Mouse (Mus musculus) midbrain, embryonic 15.5 days (tissue): ENCODE results near the gene 0610012G03Rik. TPM values are rescaled to one million over a fixed set of nuclear protein-coding genes. Genes with fewer than 3 reads are reported as not detected.

Experiments
- ATAC-seq: fragments of 200-750 bp; cut with Nextera tagmentation; replicated peaks from 2 replicates; pipeline ENCODE4 v1.8.0; 2017; ENCODE audit warnings: moderate TSS enrichment
- H3K27ac ChIP-seq: fragments of 300-500 bp; sonication (generic); 2 replicates; pipeline ENCODE4 v1.5.1; 2015; ENCODE audit warnings: mild to moderate bottlenecking, inconsistent platforms
- H3K27me3 ChIP-seq: fragments of 300-500 bp; sonication (generic); replicated peaks from 2 replicates; pipeline ENCODE4 v1.6.1; 2015; ENCODE audit warnings: inconsistent platforms
- H3K36me3 ChIP-seq: fragments of 300-500 bp; sonication (generic); replicated peaks from 2 replicates; pipeline ENCODE4 v1.6.1; 2015; ENCODE audit warnings: inconsistent platforms
- H3K4me1 ChIP-seq: fragments of 300-500 bp; sonication (generic); 2 replicates; pipeline ENCODE4 v1.6.1; 2015; ENCODE audit warnings: inconsistent platforms
- H3K4me2 ChIP-seq: fragments of 300-500 bp; sonication (generic); 2 replicates; pipeline ENCODE4 v1.6.1; 2015; ENCODE audit warnings: inconsistent platforms, mild to moderate bottlenecking, moderate library complexity
- H3K4me3 ChIP-seq: fragments of 300-500 bp; sonication (generic); 2 replicates; pipeline ENCODE4 v1.5.1; 2015; ENCODE audit warnings: mild to moderate bottlenecking, inconsistent platforms
- H3K9ac ChIP-seq: fragments of 300-500 bp; sonication (generic); 2 replicates; pipeline ENCODE4 v1.6.1; 2015; ENCODE audit warnings: mild to moderate bottlenecking, inconsistent platforms
- H3K9me3 ChIP-seq: fragments of 300-500 bp; sonication (generic); 2 replicates; pipeline ENCODE4 v1.6.1; 2016; ENCODE audit warnings: inconsistent platforms
- WGBS: fragments of 180-500 bp; shearing (Covaris S2); methylation state at CpG from one replicate; pipeline ENCODE4 v1.1.7; 2015; ENCODE audit warnings: mixed read lengths; 5-methylcytosine and 5-hydroxymethylcytosine counted together
- polyA plus RNA-seq: library from polyadenylated mRNA; unstranded; fragments of >200 nt; fragmentation: Nextera tagmentation; extraction: Ambion mirVana; gene quantifications from 2 replicates; pipeline ENCODE4 v1.2.1, GENCODE M21; 2015

The 0610012G03Rik gene
- polyA plus RNA-seq, 1 experiment from 2014 or later: 121 TPM

DNA sequence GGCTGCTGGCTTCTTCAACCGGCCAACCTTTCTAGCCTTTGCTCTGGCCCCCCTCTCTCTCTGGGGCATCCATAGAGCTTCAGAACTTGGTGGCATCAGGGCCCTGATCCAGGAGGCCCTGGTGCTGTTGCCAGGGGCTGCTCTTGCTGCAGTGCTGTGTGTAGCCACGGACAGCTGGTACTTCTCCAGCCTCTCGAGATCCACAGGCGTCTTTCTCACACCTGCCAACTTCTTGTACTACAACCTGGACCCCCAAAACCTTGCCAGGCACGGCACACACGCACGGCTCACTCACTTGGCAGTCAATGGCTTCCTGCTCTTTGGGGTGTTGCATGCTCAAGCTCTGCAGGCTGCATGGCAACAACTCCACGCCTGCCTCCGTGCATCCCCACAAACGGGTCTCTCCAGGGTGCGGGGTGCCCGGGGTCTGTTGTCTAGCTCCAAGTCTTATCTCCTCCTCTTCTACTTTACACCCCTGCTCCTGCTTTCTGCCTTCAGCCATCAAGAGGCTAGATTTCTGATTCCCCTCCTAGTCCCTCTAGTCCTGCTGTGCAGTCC, 3.5 kb downstream of the 0610012G03Rik start:
- Histone ChIP-seq H3K36me3 (0 out of 2 replicates have a peak, but pooled peaks cover 3% of the 10 kb centered on the region), H3K4me1 (peaks cover 50% of the 10 kb centered on the region), H3K9me3 (no peaks in the 10 kb centered on the region), H3K9ac (no peak overlapping the region), H3K27ac (no peak overlapping the region), H3K4me2 (no peak overlapping the region), H3K27me3 (no peaks in the 10 kb centered on the region; the same call in 1 of the 2 replicates), H3K4me3 (no peak overlapping the region)
- no peak for ATAC-seq
- WGBS: 90% methylated on average over 12 of the region's 12 CpGs

DNA sequence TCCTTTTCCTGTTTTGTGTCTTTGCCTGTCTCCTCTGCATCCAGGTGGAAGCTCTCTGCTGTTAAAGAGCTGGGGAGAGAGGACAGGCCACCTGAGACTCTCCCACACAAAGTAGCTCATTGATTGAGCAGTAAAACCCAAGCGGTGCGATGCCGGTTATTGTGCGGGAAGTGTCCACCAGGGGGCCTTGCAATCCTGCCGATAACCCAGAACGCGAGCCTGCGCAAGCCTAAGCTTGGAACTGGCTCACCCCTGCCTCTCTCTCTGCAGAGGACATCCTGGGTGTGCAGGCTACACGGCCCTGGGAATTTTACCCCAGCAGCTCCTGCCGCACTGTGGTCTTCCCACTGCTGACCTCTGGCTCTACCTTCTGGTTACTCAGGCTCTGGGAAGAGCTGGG, 4.3 kb downstream of the 0610012G03Rik start:
- ATAC-seq: no peak
- no peak overlapping the region for H3K27ac ChIP-seq

DNA sequence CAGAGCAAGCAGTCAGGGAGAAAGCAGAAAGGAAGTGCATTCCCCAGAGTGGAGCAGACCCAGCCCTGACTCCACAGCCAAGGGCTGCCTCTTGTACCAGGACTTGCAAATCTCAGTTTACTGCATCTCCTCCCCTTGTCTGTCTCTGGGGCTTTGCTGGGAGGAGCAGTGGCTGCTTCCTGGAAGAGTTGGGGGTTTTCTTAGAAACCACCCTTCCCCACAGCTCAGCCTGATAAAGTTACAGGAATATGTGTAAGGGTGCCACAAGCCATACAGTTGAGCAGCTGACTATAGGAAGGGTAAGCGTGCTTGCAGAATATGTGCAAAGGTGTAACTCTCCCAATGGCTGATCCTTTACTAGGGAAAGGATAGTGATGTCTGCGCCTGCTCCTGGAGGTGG, 7.7 kb downstream of the 0610012G03Rik start:
- H3K4me1 ChIP-seq: peaks cover 19% of the 10 kb centered on the region
- H3K9me3 ChIP-seq: no peaks in the 10 kb centered on the region
- peaks cover 2% of the 10 kb centered on the region; the same call in 1 of the 2 replicates for H3K27me3 ChIP-seq
- no peak overlapping the region for H3K9ac ChIP-seq
- H3K27ac ChIP-seq: no peak overlapping the region
- ATAC-seq: no peak
- no peak overlapping the region for H3K4me3 ChIP-seq
- 0 out of 2 replicates have a peak, but pooled peaks cover 3% of the 10 kb centered on the region for H3K36me3 ChIP-seq
- WGBS: 69% methylated on average over 2 of the region's 2 CpGs
- no peak overlapping the region for H3K4me2 ChIP-seq

More for the DNA sequence above, 4.3 kb downstream of the 0610012G03Rik start:
- WGBS: 5% methylated on average over 10 of the region's 10 CpGs
- Histone ChIP-seq H3K4me1 (peaks cover 42% of the 10 kb centered on the region), H3K9me3 (no peaks in the 10 kb centered on the region), H3K4me3 (no peak overlapping the region), H3K4me2 (no peak overlapping the region), H3K36me3 (0 out of 2 replicates have a peak, but pooled peaks cover 3% of the 10 kb centered on the region), H3K9ac (peak overlapping the region; percentile 4; the same call in 1 of the 2 replicates), H3K27me3 (no peaks in the 10 kb centered on the region; the same call in 1 of the 2 replicates)

DNA sequence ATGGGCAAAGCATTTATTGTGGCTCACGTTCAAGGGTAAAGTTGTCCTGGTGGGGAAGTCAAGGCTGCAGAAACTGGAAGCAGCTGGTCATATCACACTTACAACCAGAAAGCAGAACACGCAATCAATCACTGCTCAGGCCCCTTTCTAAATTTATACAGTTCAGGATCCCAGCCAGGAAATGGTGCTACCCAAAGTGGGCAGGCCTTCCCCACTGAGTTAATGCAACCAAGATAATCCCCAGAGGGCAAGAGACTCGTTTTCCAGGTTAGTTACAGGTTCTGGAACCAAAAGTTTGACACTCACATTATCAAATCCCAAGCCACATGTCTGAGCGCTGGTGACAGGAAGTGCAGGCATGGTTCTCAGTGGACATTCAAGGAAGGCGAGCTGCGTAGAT, 9.4 kb downstream of the 0610012G03Rik start:
- H3K27me3 ChIP-seq: peaks cover 3% of the 10 kb centered on the region; the same call in 1 of the 2 replicates
- no peak overlapping the region for H3K4me3 ChIP-seq
- H3K9me3 ChIP-seq: no peaks in the 10 kb centered on the region
- H3K4me1 ChIP-seq: peaks cover 19% of the 10 kb centered on the region
- H3K9ac ChIP-seq: no peak overlapping the region
- no peak overlapping the region for H3K27ac ChIP-seq
- H3K4me2 ChIP-seq: no peak overlapping the region
- ATAC-seq: no peak
- WGBS: 74% methylated on average over 6 of the region's 6 CpGs
- no peaks in the 10 kb centered on the region for H3K36me3 ChIP-seq

DNA sequence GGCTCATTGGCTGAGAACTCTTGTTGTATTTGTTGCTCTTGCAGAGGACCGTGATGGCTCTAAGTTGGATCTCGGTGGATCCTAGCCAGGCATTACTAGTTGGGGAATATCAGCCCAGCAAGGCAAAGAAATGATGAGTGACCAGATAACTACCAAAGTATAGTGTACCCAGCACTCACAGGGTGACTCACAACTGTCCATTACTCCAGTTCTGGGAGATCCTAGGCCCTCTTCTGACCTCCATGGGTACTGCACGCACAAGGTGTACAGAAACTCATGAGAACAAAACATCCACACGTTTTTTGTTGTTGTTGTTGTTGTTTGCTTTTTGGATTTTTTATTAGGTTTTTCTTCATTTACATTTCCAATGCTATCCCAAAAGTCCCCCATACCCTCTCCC, 11.7 kb downstream of the 0610012G03Rik start:
- ATAC-seq: no peak
- H3K27me3 ChIP-seq: peaks cover 3% of the 10 kb centered on the region; the same call in 1 of the 2 replicates
- H3K36me3 ChIP-seq: no peaks in the 10 kb centered on the region
- no peak overlapping the region for H3K27ac ChIP-seq
- no peak overlapping the region for H3K9ac ChIP-seq
- 85% methylated on average over 4 of the region's 4 CpGs for WGBS
- H3K9me3 ChIP-seq: no peaks in the 10 kb centered on the region
- no peak overlapping the region for H3K4me3 ChIP-seq
- no peak overlapping the region for H3K4me2 ChIP-seq
- peaks cover 34% of the 10 kb centered on the region for H3K4me1 ChIP-seq

DNA sequence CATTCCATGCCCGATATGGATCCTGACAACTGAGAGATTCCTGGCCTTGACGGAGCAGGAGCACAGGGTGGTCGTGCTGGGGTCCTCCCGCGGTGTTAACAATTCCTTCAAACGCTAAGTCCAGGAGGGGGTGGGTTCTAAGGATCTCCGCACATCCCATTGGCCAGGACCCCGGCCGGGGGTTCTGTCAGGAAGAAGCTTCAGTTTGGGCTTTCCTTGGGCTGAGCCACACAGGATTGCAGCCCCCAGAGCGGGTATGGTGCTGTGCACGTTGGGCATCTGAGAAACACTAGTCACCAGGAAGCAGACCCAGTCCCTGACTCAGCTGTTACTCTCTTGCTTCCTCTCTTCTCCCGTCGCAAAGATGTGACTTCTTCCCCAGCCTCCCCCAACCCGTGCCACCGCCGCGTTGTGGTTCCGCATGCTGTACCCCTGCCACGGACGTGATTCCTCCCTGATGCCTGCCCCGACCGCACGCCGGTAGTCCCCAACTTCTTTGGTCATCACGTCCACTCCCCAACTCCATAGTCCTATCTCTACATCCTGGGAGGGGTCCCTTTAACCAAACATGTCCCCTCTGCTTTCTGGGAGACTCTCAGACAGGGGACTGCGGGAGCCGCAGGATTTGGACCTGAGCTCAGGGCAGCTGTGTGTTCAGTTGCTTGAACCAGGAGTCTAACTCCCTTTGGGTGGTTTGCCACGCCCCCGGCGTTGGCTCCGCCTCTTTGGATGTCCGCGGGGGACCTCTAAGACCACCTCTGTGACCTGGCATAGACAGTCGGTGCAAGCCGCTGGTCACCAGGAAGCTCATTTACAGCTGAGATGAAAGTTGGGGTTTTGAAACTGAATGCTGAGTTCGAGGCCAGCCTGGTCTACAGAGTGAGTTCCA, 13.0 kb downstream of the 0610012G03Rik start:
- H3K27ac ChIP-seq: 0 out of 2 replicates have a peak overlapping the region, but pooled peaks have one; percentile 34
- H3K4me3 ChIP-seq: peak overlapping the region; percentile 41
- no peaks in the 10 kb centered on the region for H3K9me3 ChIP-seq
- peak overlapping the region; percentile 23; the same call in 1 of the 2 replicates for H3K9ac ChIP-seq
- H3K36me3 ChIP-seq: no peaks in the 10 kb centered on the region
- 0 out of 2 replicates have a peak, but pooled peaks cover 3% of the 10 kb centered on the region for H3K27me3 ChIP-seq
- 3% methylated on average over 36 of the region's 36 CpGs for WGBS
- H3K4me1 ChIP-seq: peaks cover 34% of the 10 kb centered on the region
- peak overlapping the region; percentile 81 for H3K4me2 ChIP-seq
- peak; percentile 3; the same call in 1 of the 2 replicates for ATAC-seq

DNA sequence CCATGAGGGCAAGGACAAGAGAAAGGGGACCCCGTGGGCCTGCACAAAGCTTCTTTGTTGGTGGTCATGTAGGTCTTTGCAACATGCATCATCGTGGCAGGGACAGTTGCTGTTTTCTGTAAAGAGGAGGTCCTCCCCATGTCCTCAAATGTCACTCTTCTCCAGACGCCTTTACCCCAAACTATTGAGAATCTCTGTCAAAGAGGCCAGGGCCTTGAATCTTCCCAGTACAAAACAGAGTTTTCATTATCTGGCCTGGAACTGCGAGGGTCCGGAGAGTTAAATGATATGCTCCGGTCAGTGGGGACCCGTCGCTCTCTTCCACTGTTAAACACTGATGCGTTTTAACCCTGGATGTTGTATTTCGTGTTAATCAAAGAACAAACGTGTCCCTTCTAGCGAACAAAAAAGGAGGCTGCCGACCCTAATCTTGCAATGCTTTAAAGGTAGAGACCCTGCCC, 13.7 kb downstream of the 0610012G03Rik start:
- Histone ChIP-seq H3K9me3 (no peaks in the 10 kb centered on the region), H3K4me2 (peak overlapping the region; percentile 81), H3K27ac (0 out of 2 replicates have a peak overlapping the region, but pooled peaks have one; percentile 91), H3K27me3 (0 out of 2 replicates have a peak, but pooled peaks cover 3% of the 10 kb centered on the region), H3K9ac (peak overlapping the region; percentile 54), H3K36me3 (no peaks in the 10 kb centered on the region), H3K4me3 (peak overlapping the region; percentile 41), H3K4me1 (peaks cover 34% of the 10 kb centered on the region)
- no peak for ATAC-seq
- WGBS: 6% methylated on average over 13 of the region's 13 CpGs

DNA sequence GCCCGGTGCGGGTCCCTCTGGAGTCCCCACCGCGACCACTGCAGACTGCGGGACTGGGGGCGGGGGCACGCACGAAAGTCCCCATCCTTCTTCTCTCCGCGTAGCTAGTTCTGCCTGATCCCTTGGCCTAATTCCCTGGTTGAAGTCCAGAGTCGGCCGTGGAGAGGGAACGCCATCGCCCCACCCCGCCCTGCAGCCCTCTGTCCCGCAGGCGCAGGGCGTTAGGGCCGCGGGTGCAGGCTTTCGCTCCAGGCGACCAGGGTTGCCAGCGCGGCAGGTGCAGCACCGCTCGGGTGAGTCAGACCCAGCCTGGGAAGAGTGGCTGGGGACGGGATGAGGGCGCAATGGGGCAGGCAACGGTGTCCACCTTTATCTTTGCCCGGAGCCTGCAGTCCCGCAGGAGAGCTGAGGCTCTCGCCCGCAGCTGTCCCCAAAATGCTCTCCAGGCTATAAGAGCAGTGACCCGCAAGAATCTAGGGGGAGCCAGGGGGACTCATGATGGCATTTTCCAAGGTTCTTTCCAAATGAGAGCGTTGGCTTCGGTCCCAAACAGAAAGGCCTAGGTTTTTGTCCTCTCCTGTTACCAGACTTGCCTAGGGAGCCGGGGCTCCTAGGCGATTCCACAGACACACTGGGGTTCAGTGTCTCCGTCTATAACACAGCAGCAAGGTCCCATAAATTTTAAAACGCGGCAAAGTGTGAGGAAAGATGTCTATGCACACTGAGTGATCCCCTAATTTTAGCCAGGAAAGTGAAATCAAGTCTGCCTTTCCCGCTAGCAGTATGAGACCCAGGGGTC, 14.3 kb downstream of the 0610012G03Rik start, which contains the start of gene Pigz:
Pigz (plus strand) TSS at position 101 of the 799 bp plus-strand sequence.
- peak; percentile 10 for ATAC-seq
- Histone ChIP-seq H3K27me3 (0 out of 2 replicates have a peak, but pooled peaks cover 3% of the 10 kb centered on the region), H3K4me1 (peaks cover 34% of the 10 kb centered on the region), H3K36me3 (no peaks in the 10 kb centered on the region), H3K9me3 (no peaks in the 10 kb centered on the region), H3K4me3 (peak within 1 kb of the TSS; percentile 41), H3K27ac (peak within 1 kb of the TSS; percentile 91), H3K9ac (peak within 1 kb of the TSS; percentile 54), H3K4me2 (peak within 1 kb of the TSS; percentile 81)
- 4% methylated on average over 42 of the region's 42 CpGs for WGBS

DNA sequence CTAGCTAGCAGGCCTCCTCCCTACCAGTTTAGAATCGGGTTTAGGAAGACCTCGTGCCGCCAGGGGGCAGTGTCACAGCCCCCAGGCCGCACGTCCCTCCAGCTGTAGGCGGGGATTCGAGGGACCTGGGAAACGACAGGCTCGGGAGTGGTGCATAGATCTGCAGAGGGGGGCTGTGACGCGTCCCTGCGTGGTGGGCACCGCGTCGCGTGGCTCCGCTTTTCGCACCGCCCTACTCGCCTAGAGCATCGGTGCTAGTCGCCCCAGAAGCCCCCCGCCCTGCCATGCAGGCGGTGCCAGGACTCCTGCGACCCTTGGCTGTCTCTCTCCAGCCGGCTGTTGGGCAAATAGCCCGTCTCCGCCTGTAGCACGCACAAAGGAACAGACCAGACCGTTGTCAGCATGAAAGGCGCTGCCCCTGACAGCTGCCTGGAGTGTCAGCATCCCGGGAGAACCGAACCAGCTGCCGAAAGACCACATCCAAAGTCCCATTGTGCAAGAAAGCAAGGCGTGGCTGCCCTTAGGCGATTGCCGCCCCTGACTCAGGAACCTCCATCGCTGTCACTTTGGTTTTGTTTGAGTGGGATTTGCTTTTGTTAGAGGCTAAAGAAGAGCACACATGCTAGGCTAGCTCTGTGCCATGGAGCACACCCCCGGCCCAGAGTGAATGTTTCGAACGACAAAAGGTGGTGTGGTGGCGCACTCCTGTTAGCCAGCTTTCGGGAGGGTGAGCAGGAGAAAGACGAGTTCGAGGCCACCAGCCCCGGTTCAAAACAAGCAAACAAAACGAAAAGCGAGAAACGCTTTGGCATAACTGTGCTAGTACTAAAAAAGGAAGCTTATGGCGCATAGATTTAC, 15.2 kb downstream of the 0610012G03Rik start:
- peaks cover 34% of the 10 kb centered on the region for H3K4me1 ChIP-seq
- H3K27me3 ChIP-seq: 0 out of 2 replicates have a peak, but pooled peaks cover 3% of the 10 kb centered on the region
- H3K9ac ChIP-seq: peak overlapping the region; percentile 54
- H3K9me3 ChIP-seq: no peaks in the 10 kb centered on the region
- H3K27ac ChIP-seq: peak overlapping the region; percentile 91
- peak overlapping the region; percentile 41 for H3K4me3 ChIP-seq
- no peaks in the 10 kb centered on the region for H3K36me3 ChIP-seq
- peak overlapping the region; percentile 81 for H3K4me2 ChIP-seq
- ATAC-seq: peak; percentile 98
- under 1% methylated on average over 50 of the region's 50 CpGs for WGBS

DNA sequence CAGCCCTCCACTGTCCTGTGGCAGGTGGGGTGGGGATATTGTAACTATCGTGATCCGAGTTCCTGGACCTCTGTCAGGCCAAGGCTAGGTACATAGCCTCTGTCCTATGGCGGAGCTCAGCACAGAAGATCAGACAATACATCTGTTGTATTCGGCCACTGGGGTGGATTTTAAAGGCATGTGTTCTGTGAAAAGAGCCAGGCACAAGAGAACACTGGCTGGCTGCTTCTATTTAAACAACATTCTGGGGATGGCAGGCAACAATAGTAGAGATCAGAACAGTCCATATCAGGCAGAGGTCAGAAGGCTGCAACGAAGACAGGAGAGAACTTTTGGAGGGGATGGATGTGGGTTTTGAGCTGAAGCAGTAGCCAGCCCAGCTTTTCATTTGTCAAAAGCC, 16.0 kb downstream of the 0610012G03Rik start:
- Histone ChIP-seq H3K9ac (no peak overlapping the region), H3K4me2 (peak overlapping the region; percentile 81; the same call in 1 of the 2 replicates), H3K36me3 (no peaks in the 10 kb centered on the region), H3K27ac (peak overlapping the region; percentile 91), H3K9me3 (no peaks in the 10 kb centered on the region), H3K4me1 (peaks cover 34% of the 10 kb centered on the region), H3K27me3 (0 out of 2 replicates have a peak, but pooled peaks cover 3% of the 10 kb centered on the region), H3K4me3 (no peak overlapping the region)
- 31% methylated on average over 5 of the region's 5 CpGs for WGBS
- peak; percentile 3 for ATAC-seq

DNA sequence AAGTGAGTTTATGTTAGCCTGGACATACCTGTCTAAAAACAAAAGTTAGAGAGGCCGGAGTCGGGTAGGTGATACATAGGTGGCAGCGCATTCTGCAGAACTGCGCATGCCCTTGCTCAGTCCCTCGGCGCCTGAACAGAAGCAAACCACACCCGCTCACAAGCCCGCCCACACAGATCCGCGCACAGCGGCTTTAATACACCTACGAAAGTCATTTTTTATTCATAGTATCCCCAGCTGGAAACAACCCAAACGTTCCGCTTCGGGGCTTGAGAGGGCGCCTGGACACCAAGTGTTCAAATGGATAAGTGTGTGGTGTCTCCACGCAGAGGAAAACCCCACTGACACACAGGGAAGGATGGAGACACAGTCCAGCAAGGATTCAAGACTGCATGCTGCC, 17.0 kb downstream of the 0610012G03Rik start:
- no peak overlapping the region for H3K4me2 ChIP-seq
- no peaks in the 10 kb centered on the region for H3K9me3 ChIP-seq
- no peak overlapping the region for H3K4me3 ChIP-seq
- H3K36me3 ChIP-seq: no peaks in the 10 kb centered on the region
- WGBS: 56% methylated on average over 17 of the region's 17 CpGs
- no peak for ATAC-seq
- H3K27ac ChIP-seq: no peak overlapping the region
- H3K27me3 ChIP-seq: 0 out of 2 replicates have a peak, but pooled peaks cover 3% of the 10 kb centered on the region
- peaks cover 34% of the 10 kb centered on the region for H3K4me1 ChIP-seq
- no peak overlapping the region for H3K9ac ChIP-seq
